Comparison of ENCODE assay signal across 24 mouse cellular contexts in genomic region chr8:45580544-45580866, GRCm38 (mm10).
A peak's percentile ranks its signal among the peaks of the same experiment; 100 is the strongest.
DNase-seq lines count a peak whose midpoint lies in the region; ATAC-seq and TF ChIP-seq lines count a peak whose summit lies in the region.
"Had no signal": no experiment of that assay in that cellular context is flagged by ENCODE, and none has a peak within 500 bp of the region (broad histone marks: within the 10 kb centered on the region; RNA-seq: fewer than 3 reads in every experiment).

No protein-coding gene starts in this region.

- H3K4me1 ChIP-seq in forebrain, embryonic 15.5 days: peaks cover 5% of the 10 kb centered on the region; the same call in 1 of the 2 replicates
- no peaks in the 10 kb centered on the region for H3K4me1 ChIP-seq in forebrain, embryonic 11.5 days (replicated peaks; ENCODE audit: control insufficient read depth, insufficient read depth, low read length)
- peaks cover 20 to 33% of the 10 kb centered on the region in 2 experiments for H3K4me1 ChIP-seq in heart, embryonic 14.5 days (ENCODE audit: control insufficient read depth in 2 of 2, insufficient read depth in 2 of 2, low read length in 2 of 2)
- H3K4me1 ChIP-seq in kidney, postnatal 0 days (replicated peaks; ENCODE audit: insufficient read depth, low read length): no peaks in the 10 kb centered on the region
- no peaks in the 10 kb centered on the region for H3K4me1 ChIP-seq in kidney, embryonic 14.5 days (ENCODE audit: control insufficient read depth, insufficient read depth, low read length)
- H3K4me1 ChIP-seq in midbrain, embryonic 15.5 days: no peaks in the 10 kb centered on the region
- H3K4me1 ChIP-seq in midbrain, embryonic 10.5 days: 0 out of 2 replicates have a peak, but pooled peaks cover 7% of the 10 kb centered on the region
- H3K4me1 ChIP-seq: embryonic facial prominence, embryonic 12.5 days; kidney, embryonic 15.5 days; neural tube, embryonic 15.5 days had no signal

- ATAC-seq in forebrain, embryonic 15.5 days (replicated peaks): peak; percentile 46; the same call in 1 of the 2 replicates
- ATAC-seq in forebrain, embryonic 11.5 days (replicated peaks; ENCODE audit: low FRiP score): no peak
- 0 out of 2 replicates have a peak, but pooled peaks have one; percentile 13 for ATAC-seq in heart, embryonic 14.5 days (ENCODE audit: insufficient number of reproducible peaks, insufficient read depth, low FRiP score, low read depth)
- ATAC-seq in kidney, postnatal 0 days (replicated peaks; ENCODE audit: low FRiP score, low read depth): 0 out of 2 replicates have a peak, but pooled peaks have one; percentile 25
- ATAC-seq in kidney, embryonic 14.5 days (ENCODE audit: low FRiP score, low TSS enrichment): no peak
- ATAC-seq in midbrain, embryonic 15.5 days (replicated peaks): peak; percentile 15; the same call in 1 of the 2 replicates
- ATAC-seq: CD4-positive, CD25-positive, alpha-beta regulatory T cell, adult 4 months; hindbrain, postnatal 0 days; intestine, embryonic 16.5 days had no signal

- TF ChIP-seq CTCF in kidney, postnatal 0 days (IDR thresholded peaks at IDR 0.05; ENCODE audit: low read depth): no peak

- no peak for DNase-seq in forebrain, embryonic 11.5 days (ENCODE audit: low spot score)
- no peak for DNase-seq in heart, postnatal 10 days
- no peak for DNase-seq in kidney, postnatal 0 days (ENCODE audit: low spot score)
- no peak for DNase-seq in midbrain, embryonic 10.5 days (ENCODE audit: low spot score)
- DNase-seq: adrenal gland, postnatal 14 days; cerebellum, adult 2 months; cerebellum, postnatal 25 days; gastrocnemius, postnatal 36 days; layer of hippocampus, adult 9-11 months; lung, embryonic 14.5 days; right cerebral cortex, adult 18-20 months; right cerebral cortex, postnatal 4 days; thymus, postnatal 14 days had no signal

- WGBS in forebrain, embryonic 15.5 days: 58% methylated on average over 3 of the region's 3 CpGs
- 58% methylated on average over 3 of the region's 3 CpGs for WGBS in forebrain, embryonic 11.5 days
- WGBS in heart, embryonic 14.5 days: 29% methylated on average over 3 of the region's 3 CpGs
- 57% methylated on average over 3 of the region's 3 CpGs for WGBS in kidney, postnatal 0 days
- WGBS in kidney, embryonic 14.5 days: 63% methylated on average over 3 of the region's 3 CpGs
- WGBS in midbrain, embryonic 15.5 days: 54% methylated on average over 3 of the region's 3 CpGs
- WGBS in midbrain, embryonic 10.5 days: 61% methylated on average over 3 of the region's 3 CpGs

- no peak overlapping the region for H3K4me2 ChIP-seq in forebrain, embryonic 15.5 days (replicated peaks)
- H3K4me2 ChIP-seq in forebrain, embryonic 11.5 days (ENCODE audit: low read depth, low read length, severe bottlenecking): no peak overlapping the region
- H3K4me2 ChIP-seq in heart, embryonic 14.5 days (ENCODE audit: low read length): 0 out of 2 replicates have a peak overlapping the region, but pooled peaks have one; percentile 28
- H3K4me2 ChIP-seq in kidney, postnatal 0 days (ENCODE audit: low read length): no peak overlapping the region
- H3K4me2 ChIP-seq in kidney, embryonic 14.5 days (replicated peaks; ENCODE audit: low read depth, low read length): no peak overlapping the region
- H3K4me2 ChIP-seq in midbrain, embryonic 15.5 days: no peak overlapping the region
- H3K4me2 ChIP-seq: embryonic facial prominence, embryonic 12.5 days; kidney, embryonic 15.5 days; lung, embryonic 14.5 days; neural tube, embryonic 15.5 days had no signal

- no peaks in the 10 kb centered on the region for H3K9me3 ChIP-seq in forebrain, embryonic 15.5 days
- H3K9me3 ChIP-seq in forebrain, embryonic 11.5 days (ENCODE audit: control insufficient read depth, low read length): no peaks in the 10 kb centered on the region
- H3K9me3 ChIP-seq in heart, embryonic 14.5 days (ENCODE audit: control insufficient read depth, low read length): no peaks in the 10 kb centered on the region
- H3K9me3 ChIP-seq in kidney, postnatal 0 days (replicated peaks; ENCODE audit: low read length): no peaks in the 10 kb centered on the region
- H3K9me3 ChIP-seq in kidney, embryonic 14.5 days (ENCODE audit: control insufficient read depth, low read length): no peaks in the 10 kb centered on the region
- H3K9me3 ChIP-seq in midbrain, embryonic 15.5 days: no peaks in the 10 kb centered on the region
- H3K9me3 ChIP-seq in midbrain, embryonic 10.5 days (replicated peaks): no peaks in the 10 kb centered on the region
- H3K9me3 ChIP-seq: embryonic facial prominence, embryonic 12.5 days; kidney, embryonic 15.5 days; neural tube, embryonic 15.5 days had no signal

- H3K27me3 ChIP-seq in forebrain, embryonic 15.5 days: no peaks in the 10 kb centered on the region
- H3K27me3 ChIP-seq in forebrain, embryonic 11.5 days (ENCODE audit: control insufficient read depth, insufficient read depth, low read length): no peaks in the 10 kb centered on the region
- no peaks in the 10 kb centered on the region for H3K27me3 ChIP-seq in heart, embryonic 14.5 days (ENCODE audit: control insufficient read depth, insufficient read depth, low read length)
- H3K27me3 ChIP-seq in kidney, postnatal 0 days (ENCODE audit: insufficient read depth, low read length): no peaks in the 10 kb centered on the region
- no peaks in the 10 kb centered on the region for H3K27me3 ChIP-seq in kidney, embryonic 14.5 days (ENCODE audit: control insufficient read depth, insufficient read depth, low read length)
- H3K27me3 ChIP-seq in midbrain, embryonic 15.5 days (replicated peaks): no peaks in the 10 kb centered on the region
- no peaks in the 10 kb centered on the region for H3K27me3 ChIP-seq in midbrain, embryonic 10.5 days (ENCODE audit: low read depth, poor library complexity, severe bottlenecking)
- H3K27me3 ChIP-seq: embryonic facial prominence, embryonic 12.5 days; kidney, embryonic 15.5 days; neural tube, embryonic 15.5 days had no signal

- no peak overlapping the region for H3K27ac ChIP-seq in forebrain, embryonic 15.5 days (replicated peaks)
- no peak overlapping the region for H3K27ac ChIP-seq in forebrain, embryonic 11.5 days (ENCODE audit: low read depth, low read length)
- H3K27ac ChIP-seq in heart, embryonic 14.5 days (replicated peaks in 1 of 2; ENCODE audit: control insufficient read depth in 1 of 2, insufficient read depth in 1 of 2, low read depth in 2 of 2, low read length in 2 of 2): peak overlapping the region; percentile 85 to 91
- no peak overlapping the region for H3K27ac ChIP-seq in kidney, postnatal 0 days
- H3K27ac ChIP-seq in kidney, embryonic 14.5 days (ENCODE audit: low read depth, low read length): no peak overlapping the region
- H3K27ac ChIP-seq in midbrain, embryonic 15.5 days: no peak overlapping the region
- H3K27ac ChIP-seq in midbrain, embryonic 10.5 days (replicated peaks): no peak overlapping the region; the same call in 1 of the 2 replicates
- H3K27ac ChIP-seq: embryonic facial prominence, embryonic 12.5 days; hindbrain, postnatal 0 days; kidney, embryonic 15.5 days; liver, embryonic 14.5 days; neural tube, embryonic 15.5 days had no signal

- no peak overlapping the region for H3K4me3 ChIP-seq in forebrain, embryonic 15.5 days
- no peak overlapping the region for H3K4me3 ChIP-seq in forebrain, embryonic 11.5 days (ENCODE audit: low read depth, low read length)
- no peak overlapping the region for H3K4me3 ChIP-seq in heart, embryonic 14.5 days (ENCODE audit: control insufficient read depth in 1 of 2, insufficient read depth in 1 of 2, low read depth in 1 of 2, low read length in 2 of 2)
- H3K4me3 ChIP-seq in kidney, postnatal 0 days (replicated peaks; ENCODE audit: low read depth, low read length): no peak overlapping the region
- H3K4me3 ChIP-seq in kidney, embryonic 14.5 days (ENCODE audit: low read length): no peak overlapping the region
- H3K4me3 ChIP-seq in midbrain, embryonic 15.5 days: no peak overlapping the region
- no peak overlapping the region for H3K4me3 ChIP-seq in midbrain, embryonic 10.5 days
- H3K4me3 ChIP-seq: embryonic facial prominence, embryonic 12.5 days; kidney, embryonic 15.5 days; neural tube, embryonic 15.5 days had no signal

- no peaks in the 10 kb centered on the region for H3K36me3 ChIP-seq in forebrain, embryonic 15.5 days
- H3K36me3 ChIP-seq in forebrain, embryonic 11.5 days (ENCODE audit: control insufficient read depth, insufficient read depth, low read length): no peaks in the 10 kb centered on the region
- H3K36me3 ChIP-seq in heart, embryonic 14.5 days (ENCODE audit: control insufficient read depth, insufficient read depth, low read length): no peaks in the 10 kb centered on the region
- no peaks in the 10 kb centered on the region for H3K36me3 ChIP-seq in kidney, postnatal 0 days (ENCODE audit: insufficient read depth, low read length)
- H3K36me3 ChIP-seq in kidney, embryonic 14.5 days (ENCODE audit: control insufficient read depth, insufficient read depth, low read length): no peaks in the 10 kb centered on the region
- H3K36me3 ChIP-seq in midbrain, embryonic 15.5 days (replicated peaks): no peaks in the 10 kb centered on the region
- no peaks in the 10 kb centered on the region for H3K36me3 ChIP-seq in midbrain, embryonic 10.5 days
- H3K36me3 ChIP-seq: embryonic facial prominence, embryonic 12.5 days; kidney, embryonic 15.5 days; neural tube, embryonic 15.5 days had no signal

- intact Hi-C loops in heart, postnatal 10 days (cut with DNase I): no loop called here

- no peak overlapping the region for H3K9ac ChIP-seq in forebrain, embryonic 15.5 days (replicated peaks)
- no peak overlapping the region for H3K9ac ChIP-seq in forebrain, embryonic 11.5 days (ENCODE audit: low read length)
- H3K9ac ChIP-seq in heart, embryonic 14.5 days (ENCODE audit: low read length): no peak overlapping the region
- H3K9ac ChIP-seq in kidney, postnatal 0 days (ENCODE audit: low read depth, low read length): no peak overlapping the region
- no peak overlapping the region for H3K9ac ChIP-seq in kidney, embryonic 14.5 days (ENCODE audit: low read depth, low read length)
- no peak overlapping the region for H3K9ac ChIP-seq in midbrain, embryonic 15.5 days
- H3K9ac ChIP-seq: embryonic facial prominence, embryonic 12.5 days; kidney, embryonic 15.5 days; liver, embryonic 14.5 days; lung, embryonic 14.5 days; neural tube, embryonic 15.5 days had no signal

Comparison
In these comparisons a context has a peak if more than half of its experiments do, and no peak if none do; other contexts are left out.
1. ATAC-seq: peak in forebrain, embryonic 15.5 days (single experiment), heart, embryonic 14.5 days (single experiment), kidney, postnatal 0 days (single experiment) and midbrain, embryonic 15.5 days (single experiment); none in forebrain, embryonic 11.5 days (single experiment) and kidney, embryonic 14.5 days (single experiment).
2. H3K27ac ChIP-seq: peak in heart, embryonic 14.5 days (2 of 2); none in forebrain, embryonic 15.5 days (single experiment), forebrain, embryonic 11.5 days (single experiment), kidney, postnatal 0 days (single experiment), kidney, embryonic 14.5 days (single experiment), midbrain, embryonic 15.5 days (single experiment) and midbrain, embryonic 10.5 days (single experiment).